Mouse (Mus musculus) T-helper 17 cell (primary cell): ENCODE data around the gene Sipa1.

Experiments used
- in situ Hi-C, 2 experiments: fragments of 300-600 bp; cut with MboI, MseI; formaldehyde crosslinking; loops; 1 replicate in 1 of 2; 2 replicates in 1 of 2; pipeline ENCODE4 v1.15.1; 2025; ENCODE audit warnings: high pct_unique_total_duplicates in 2 of 2

Gene Sipa1

DNA sequence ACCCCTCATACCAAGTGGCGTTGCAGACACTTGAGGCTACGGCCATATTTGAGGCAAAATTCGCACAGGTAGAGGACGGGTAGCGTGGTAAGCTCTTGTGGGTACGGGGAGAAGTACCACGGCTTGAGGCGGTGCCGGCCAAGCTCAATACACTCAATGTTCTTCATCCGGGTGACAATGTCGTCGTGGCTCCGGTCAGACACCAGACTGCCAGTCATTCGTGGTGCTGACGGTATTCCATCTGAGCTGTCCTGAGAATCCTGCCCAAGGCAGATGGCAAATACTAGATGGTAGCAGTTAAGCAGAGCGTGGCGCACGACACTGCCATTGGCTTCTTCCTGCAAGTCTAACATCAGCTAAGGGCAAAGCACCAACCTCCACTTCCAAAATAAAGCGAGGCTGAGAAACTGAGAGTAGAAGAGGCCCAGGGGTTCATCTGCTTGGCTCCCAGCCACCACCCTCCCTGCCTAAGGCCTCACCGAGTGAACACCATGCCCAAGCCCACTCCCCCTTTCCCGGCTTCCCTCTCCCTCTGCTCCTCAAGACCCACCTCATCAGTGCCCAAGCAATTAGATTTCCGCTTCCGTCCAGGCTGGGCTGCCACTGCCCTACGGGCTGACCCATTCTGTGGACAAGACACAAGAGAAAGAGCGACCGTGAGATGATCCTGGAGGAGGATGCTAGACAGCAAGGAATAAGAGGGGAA is 55.6 kb downstream of the Sipa1 start:
- in situ Hi-C loops: no loop called here

GRCm38 (mm10) chr19:5606196-5606595 is 57.3 kb downstream of the Sipa1 start:
- in situ Hi-C loops: no loop called here

DNA sequence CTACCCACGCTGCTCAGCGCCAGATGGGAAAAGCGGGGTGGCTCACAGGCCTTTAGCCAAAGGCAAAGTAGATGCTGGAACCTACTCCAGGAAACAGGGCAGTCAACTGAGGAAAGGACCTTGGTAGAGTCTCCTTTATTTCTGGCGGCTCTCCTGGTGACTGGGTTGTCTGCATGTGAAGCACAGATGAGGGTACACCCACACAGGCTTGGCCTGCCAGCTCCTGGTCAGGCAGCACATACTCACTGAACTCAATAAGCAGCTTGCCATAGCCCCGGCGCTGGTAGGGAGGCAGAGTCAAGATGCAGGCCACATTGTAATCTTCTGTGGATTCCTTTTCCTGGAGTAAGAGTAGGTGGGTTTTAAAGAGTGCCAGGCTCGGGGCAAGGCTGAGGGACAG is 58.4 kb downstream of the Sipa1 start:
- in situ Hi-C loops: no loop called here

- in situ Hi-C loops: no loop called here
Observed at GRCm38 (mm10) chr19:5603664-5604063, 59.8 kb downstream of the Sipa1 start.

- in situ Hi-C loops: no loop called here
Observed at GRCm38 (mm10) chr19:5601752-5602541, 61.6 kb downstream of the Sipa1 start, which contains the start of gene Rnaseh2c. Rnaseh2c (plus strand) TSS chr19:5601873.
